Mouse (Mus musculus) MEL-GATA-1-ER (cell line): ENCODE results near the gene Fcrlb.

Source experiments
- DNase-seq: peaks from one replicate; pipeline ENCODE4 v3.0.0-alpha.2; 2012; ENCODE audit warnings: low read depth; ENCODE audit errors: extremely low read depth

The Fcrlb gene

DNA sequence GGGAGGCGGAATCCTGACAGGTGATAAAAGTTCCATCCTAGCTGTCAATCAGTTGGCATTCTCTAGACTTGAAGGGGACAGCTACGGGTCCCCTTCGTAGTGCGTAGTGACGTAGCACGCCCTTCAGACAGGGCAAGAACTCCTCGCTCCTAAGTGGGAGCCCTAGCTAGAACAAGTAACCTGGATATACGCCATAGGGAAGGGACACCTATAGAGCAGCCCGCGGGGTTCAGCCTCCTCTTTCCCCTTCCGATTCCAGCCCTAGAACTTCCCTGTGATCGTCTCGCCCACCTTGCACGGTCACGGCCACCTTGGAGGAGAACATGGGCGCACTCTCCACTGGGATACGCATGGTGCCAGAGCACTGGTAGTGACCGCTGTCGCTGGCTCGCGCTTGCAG, 4.4 kb downstream of the Fcrlb start:
- no peak for DNase-seq

DNA sequence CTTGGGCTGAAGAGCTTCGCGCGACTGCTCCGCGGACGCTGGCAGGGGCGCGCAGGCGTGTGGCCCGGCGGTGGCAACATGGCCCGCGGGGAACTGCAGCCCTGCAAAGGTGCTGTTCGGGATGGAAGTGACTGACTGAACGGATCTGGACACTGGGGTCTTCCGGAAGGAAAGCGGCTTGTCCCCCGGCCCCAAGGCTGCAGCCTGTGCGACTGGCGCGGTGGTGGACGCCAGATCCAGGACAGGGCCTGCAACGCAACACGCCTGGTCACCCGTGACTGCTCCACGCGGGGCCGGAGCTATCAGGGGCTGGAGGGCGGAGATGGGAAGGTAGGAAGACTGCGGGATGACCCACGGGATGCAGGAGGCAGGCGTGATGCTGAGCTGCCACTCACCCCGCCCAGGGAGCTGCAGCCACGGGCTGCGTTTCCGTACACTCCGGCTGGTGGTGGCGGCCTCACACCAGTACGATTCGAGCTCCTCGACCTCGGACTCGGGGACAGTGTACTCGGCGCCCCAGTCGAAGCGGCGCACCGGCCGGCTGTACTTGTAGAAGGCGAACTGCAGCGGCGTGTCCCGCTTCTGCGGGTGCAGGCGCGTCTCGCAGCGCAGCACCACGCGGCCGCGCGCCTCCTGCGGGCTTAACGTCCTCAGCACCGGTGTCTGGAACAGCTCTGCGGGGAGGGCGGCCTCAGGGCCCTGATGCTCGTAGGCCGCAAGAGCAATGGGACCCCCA, 5.1 kb downstream of the Fcrlb start:
- DNase-seq: no peak

DNA sequence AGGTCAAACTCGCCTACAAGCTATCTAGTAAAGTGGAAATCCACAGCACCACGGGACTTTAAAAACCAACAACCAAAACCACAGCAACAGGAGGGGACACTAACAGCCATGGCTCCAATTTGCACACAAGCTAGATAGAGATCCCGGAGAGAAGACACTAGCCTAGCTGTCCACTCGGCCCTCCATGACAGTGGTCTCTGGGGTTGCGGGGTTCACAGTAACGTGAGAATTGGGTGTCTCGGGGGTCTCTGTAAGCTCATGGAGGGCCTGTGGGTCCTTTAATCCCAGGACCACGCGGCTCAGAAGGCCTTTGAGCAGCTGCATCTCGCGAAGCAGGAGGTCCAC, 5.7 kb downstream of the Fcrlb start:
- DNase-seq: no peak

DNA sequence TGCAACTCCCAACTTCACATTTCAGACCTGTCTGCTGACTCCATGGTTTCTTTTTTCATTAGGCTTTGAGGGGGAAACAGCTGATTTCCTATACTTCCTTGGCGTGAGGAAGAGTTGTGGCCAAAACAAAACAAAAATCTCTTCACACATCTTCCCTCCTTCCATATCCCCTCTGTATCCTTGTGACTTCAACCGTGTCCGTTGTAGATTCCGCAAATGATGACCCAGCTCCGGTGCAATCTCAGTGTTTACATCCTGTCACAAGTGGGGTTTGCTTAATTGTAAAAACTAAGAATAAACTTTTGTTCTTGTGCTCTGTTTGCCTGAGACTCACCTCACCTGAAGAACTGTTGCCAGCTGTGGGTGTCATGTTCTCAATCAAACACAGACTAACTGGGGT, 9.3 kb downstream of the Fcrlb start:
- DNase-seq: no peak

DNA sequence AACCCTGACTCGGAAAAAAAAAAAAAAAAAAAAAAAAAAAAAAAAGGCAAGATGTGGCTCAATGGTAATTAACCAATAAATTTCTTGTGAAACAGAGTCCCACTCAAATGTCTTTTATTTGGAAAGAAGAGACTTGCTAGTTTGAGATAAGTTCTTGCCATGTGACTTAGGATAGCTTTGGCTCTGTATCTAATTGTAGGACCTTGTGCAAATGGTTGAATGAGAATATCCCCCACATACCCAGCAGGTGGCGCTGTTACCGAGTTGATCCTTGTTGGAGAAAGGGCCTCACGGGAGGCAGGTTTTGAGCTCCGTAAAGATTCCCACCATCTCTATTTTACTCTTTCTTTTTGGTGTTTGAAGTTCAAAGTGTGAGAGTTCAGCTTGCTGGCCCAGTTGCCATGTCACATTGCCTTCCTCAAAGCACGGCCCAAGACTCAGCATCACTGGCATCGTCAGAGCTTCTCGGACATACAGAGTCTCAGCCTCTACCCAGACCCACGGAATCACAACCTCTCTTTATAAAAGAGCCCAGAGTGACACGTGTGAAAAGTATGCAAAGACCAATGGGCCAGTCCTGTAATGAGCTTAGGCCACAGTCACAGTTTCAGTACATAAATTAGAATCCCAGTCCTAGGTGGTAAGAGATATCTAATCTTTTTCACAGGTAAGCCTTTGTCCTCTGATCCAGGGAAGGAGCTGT, 11.1 kb downstream of the Fcrlb start:
- DNase-seq: peak; percentile 84

DNA sequence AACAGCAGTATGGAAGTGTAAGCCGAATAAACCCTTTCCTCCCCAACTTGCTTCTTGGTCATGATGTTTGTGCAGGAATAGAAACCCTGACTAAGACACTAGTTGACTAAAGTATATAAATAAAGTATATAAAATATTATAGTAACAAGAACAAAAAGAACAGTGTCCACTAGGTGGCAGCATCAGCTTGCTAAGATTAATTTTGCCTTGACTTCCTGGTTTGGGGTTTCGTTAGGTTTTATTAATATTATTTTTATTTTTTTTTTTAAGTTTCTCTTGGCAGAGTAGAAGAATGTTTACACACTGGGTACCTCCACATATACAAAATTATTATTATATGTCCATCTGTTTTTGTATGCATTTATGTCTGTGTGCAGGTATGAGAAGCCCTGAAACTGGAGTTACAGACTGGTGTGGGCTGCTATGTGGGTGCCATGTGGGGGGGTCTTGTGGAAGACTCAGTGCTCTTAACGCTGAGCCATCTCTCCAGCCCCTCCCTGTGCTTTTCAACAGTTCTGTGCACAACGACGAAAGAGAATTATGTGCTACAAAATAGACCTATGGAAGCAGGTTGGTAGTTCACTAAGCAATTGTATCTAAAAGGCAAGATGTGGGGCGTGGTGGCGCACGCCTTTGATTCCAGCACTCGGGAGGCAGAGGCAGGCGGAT, 11.8 kb downstream of the Fcrlb start:
- DNase-seq: peak; percentile 80

DNA sequence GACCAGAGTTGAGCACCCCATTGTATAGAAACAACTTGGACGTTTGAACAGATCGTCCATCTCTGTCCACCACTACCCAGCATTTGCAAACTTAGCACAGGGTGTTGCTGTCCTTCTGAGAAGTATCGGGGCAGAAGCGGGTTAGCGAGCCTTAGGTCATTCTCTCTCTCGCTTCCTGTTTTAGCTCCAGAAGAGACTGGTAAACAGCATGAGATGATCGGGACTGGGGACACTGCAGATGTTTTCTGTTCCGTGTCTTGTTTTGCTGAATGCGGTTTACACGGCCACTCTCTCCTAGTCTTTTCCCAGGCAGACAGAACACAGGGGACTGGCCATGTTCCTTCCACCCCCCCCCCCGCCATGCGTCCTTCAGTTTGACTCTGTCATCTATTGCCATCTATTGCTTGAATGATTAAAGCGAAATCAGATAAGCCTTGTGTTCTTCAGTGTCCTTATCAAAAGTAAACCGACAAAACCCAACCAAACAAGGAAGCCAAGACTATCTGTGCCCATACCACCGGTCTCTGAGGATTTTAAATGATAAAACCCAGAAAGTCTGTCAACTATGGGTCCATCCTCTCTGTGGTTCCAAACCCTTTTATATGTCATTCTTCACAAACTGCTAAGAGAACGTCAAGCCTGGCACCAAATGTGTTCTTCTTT, 14.2 kb downstream of the Fcrlb start:
- DNase-seq: no peak

DNA sequence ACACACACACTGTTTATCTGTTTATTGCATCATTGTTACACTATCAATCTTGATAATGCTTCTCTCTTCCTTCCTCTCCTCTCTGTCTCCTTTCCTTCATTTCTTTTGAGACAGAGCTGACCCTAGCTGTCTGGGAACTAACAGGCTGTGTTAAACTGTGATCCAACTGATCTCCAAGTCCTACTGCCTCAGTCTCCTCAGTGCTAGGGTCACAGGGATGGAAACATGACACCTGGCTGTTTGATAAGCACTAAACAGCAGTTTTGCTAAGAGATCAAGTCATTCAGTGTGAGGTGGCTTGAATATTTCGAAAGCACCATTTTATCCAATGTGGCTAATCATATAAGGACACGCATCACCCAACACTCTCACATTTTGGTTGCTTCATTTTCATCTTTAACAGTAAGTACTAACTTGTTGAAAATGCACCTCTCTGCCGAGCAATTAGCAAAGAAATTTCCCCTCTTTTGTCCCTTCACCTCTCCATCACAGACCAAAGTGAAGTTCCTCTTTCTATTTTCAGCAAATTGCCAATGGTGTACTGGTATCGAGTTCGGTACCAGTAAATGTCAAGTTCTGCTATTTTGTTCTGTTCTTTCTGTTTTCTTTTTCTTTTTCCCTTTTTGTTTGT, 16.0 kb downstream of the Fcrlb start:
- no peak for DNase-seq

DNA sequence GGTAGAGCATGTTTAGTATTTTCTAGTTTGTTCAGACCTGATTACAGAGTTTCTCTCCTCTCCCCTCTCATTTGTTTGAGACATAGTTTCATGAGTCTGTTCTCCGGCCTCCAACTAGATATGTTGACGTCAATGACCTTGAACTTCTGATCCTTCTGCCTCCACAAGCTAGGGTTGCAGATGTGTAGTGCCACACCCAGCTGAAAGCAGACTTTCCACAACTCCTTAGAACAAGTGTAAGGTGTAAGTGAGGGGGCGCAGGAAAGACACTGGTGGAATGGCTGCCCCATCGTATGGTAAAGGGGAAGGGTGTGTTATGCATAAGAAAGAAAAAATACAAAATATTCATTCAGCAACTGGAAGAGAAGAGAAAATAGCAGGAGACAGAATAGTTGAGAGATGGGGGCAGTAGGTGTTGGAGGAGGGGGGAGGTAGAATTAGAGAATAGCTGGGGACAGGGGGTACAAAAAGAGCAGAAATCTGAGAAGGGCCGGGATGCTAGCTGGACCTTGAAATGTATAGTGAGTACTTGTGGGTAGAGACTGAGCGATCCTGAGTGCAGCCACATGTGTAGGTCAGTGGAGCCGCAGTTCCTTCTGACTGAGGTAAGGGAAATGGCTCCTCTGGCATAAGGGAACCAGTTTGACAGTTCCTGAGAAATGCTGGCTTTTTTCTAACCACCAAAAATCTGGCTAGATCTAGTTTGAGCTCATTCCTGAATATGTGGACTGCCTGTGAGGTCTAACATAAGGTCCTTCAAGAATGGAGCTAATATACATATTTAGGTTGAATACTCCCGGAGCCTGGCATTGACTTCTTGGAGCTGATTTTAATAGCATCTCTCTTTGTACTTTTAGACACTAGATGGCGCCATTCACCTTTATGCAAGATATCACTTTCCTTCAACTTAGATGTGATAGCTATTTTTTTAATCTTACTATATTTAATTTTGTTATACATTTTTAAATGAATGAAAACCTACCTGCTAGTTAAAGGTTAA, 17.8 kb downstream of the Fcrlb start:
- DNase-seq: no peak

DNA sequence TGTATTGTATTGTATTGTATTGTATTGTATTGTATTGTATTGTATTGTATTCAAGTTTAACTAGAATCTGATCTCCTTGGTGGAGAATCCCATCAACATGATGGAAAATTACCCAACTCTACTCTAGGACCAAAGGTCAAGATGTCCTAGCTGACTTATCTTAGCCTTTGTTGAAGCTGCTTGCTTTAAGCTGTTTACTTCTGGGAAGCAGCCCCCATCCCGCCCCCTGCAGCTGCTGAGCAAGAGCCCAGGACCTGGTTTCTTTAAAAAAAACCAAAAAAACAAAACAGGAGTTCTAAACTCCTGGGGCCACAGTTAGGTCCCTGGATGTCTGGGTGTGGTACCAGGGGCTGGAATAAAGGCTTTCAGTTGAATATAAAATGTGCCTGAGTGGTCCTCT, 20.5 kb downstream of the Fcrlb start:
- DNase-seq: no peak

DNA sequence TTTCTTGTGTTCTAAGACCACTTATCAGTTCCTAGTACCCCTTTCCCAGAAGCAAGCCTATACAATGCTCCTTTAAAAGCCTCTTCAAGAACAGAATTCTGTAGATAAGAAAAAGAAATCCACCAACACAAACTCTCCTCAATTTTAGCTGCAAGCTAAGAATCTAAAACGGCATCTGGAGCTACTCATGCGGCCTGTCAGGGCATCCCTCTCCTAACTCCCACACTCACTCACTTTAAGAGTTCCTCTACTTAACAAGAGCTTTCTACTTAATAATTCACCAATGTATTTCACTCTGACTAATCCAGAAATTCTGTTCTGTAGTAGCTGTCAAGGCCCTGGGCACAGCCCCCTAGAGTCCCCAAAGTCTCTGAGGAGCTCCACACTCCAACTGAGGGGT, 21.1 kb downstream of the Fcrlb start:
- no peak for DNase-seq

DNA sequence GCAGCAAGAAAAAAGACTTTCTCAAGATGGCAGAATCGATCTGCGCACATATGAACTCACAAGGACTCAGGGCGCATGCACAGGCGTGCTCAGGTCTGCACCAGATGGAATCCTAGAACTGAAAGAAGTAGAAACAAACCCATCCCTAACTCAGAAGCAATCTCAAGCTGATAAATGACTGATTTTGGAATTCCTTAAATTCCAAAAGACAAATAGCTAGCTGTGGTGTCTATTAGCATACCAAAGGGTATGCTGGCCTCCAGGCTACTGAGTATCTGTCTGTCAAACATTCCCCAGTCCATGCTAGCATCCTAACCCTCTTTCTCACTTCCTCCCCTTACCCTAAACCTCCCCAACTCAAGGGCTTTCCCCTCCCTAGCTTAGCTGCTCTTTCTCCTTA, 23.4 kb downstream of the Fcrlb start:
- DNase-seq: no peak

DNA sequence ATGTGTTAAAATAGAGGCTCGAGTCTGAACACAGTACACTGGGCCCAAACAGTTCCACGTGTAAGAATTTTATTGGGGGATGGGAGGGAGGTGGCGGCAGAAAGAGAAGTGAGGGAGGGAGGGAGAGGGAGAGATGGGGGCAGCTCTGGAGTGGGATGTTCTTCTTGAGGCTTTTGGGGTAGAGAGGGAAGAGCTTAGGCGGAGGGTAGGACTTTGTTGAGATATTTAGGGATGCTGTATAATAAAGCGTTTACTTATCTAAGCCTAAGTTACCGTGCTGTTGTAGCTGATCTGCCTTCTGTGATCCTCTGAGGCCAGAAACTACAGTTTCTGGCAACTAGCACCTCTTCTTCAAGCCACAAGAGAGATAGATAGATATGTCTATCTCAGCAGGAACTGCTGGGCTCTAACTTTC, 26.7 kb downstream of the Fcrlb start:
- peak; percentile 56 for DNase-seq

DNA sequence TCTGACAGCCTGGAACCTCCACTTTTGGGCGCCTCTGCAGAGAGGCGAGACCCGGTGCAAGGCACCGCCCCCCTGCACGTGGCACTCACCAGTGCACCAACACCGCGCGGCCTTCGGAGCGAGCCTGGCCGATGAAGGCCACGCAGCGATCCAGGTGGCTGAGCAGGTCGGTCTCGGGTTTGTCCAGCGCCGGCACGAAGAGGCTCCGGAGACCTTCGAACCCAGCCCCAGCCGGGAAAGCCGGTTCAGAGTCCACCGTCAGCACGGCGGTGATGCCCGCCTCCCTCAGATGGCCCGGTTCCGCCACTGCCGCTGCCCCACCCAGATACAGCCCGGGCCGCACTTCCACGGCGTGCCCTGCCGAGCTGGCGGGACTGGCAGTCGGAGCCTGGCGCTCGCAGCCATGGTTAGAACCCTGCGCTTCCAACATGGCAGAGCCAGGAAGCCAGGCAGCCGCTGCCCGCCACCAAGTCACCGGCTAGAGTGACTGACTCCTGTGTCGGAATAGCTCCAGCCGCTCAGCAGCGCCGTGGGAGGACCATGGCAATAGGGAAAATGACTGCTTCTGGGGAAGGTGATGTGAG, 27.7 kb downstream of the Fcrlb start, which contains the start of the genes Gm26620 and Dusp12:
TSS of gene Gm26620 (plus strand) at position 88 of the 584 bp plus-strand sequence.
TSS of gene Dusp12 (minus strand) at position 563 of the 584 bp plus-strand sequence.
- DNase-seq: peak; percentile 87

DNA sequence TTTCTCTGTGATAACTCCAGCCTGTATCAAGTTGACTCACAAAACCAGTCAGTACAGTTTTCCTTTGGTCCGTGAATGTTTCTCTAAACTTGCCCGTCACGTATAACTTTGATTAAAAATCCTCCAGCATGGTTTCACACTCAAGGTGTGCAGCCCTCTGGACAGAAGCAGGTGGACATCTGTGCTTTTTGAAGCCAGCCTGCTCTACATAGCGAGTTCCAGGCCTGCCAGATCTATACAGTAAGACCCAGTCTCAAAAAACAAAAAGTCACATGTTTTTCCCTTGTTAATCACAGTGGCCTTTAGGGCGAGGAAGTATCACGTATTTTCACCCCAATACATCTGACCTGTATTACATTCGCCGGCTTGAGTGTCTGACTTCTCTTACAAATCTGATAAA, 28.4 kb downstream of the Fcrlb start:
- no peak for DNase-seq

DNA sequence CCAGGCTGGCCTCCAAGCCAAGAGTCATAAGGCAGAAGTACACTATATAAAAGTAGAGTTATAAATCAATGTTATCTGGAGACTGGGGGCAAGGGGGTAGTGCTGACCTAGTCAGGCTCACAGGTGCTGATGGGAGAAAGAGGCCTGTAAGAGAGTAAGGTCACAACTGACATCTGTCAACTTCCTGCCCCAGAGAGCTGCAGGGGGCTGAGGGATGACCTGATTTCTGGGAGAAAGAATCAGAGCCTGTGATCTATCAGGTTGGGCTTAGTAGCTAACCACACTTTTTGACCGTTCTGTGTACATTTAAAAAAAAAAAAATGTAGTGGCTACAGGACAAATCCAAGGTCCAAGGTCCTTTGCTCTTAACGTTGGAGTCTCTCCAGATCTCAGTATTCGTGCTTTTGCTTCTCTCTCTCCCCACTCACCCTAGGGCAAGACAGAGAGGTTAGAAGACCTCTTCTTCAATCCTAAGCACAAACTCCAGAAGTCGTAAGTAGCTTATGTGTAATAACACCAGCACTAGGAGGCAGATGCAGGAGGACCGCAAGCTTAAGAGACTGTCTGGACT, 29.7 kb downstream of the Fcrlb start:
- no peak for DNase-seq

DNA sequence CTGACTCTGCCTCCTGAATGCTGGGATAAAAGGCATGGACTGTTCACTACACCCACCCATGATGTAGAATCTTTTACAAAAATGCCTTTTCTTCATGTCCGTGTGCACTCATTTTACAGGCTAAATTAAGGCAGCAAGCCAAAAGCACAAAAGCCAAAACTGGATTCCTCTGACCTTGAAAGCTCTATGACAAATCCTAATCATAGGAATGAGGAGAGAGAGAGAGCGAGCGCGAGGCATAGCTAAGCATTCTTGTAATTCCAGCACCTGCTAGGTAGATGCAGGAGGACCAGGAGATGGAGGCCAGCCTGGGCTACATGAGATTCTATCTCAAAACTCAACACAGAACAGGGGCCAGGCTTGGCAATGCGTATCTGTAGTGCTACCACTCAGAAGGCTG, 35.8 kb downstream of the Fcrlb start:
- DNase-seq: no peak

DNA sequence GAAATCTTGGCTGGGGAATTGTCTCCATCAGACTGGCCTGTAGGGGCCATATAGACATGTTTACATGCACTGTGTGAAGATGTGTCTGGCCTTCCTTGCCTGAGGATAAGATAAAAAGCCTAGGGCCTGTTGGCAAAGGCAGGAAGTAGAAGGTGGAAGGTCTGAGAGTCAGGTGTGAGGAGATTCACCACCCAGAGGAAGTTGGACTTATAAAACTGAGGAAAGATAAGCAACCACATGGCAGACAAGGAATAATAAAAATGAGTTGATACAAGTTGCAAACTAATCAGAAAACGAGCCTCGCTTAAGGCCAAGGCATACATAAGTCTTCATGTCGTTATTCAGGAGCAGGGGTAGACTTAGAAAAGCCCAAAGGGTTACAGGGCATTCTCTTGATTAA, 37.1 kb downstream of the Fcrlb start:
- DNase-seq: no peak

DNA sequence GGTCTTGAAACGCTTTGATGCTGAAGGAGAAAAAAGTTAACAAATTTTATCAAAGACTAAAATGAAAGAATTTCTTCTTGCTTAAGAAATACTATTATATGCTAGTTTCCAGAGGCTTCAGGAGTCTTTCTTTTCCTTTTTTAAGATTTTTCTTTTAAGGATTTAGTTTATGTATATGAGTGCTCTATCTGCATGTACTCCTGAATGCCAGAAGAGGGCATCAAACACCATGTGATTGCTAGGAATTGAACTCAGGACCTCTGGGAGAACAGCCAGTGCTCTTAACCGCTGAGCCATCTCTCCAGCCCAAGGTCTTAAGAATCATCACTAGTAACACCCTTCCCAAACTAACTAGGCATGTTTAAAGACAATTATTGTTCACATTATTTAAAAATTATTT, 40.8 kb downstream of the Fcrlb start:
- DNase-seq: no peak

DNA sequence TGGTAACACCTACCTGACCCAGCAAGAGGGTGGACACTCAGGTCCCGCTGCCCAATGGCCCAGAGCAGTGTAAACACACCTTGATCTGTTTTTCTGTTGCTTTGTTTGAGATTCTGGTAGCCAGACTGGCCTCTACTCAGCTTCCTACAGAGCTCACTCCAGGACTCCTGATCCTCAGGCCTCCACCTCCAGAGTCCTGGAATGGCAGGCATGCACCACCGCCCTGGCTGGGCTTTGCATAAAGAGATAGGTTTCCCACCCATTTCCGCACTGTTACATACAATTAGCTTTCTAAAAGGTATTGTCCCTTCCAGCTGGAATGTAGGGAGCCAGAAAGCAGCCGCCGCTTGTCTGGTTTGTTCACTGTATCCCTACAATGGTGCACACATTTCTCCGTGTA, 41.3 kb downstream of the Fcrlb start:
- DNase-seq: no peak
